Mouse (Mus musculus) embryonic facial prominence, embryonic 15.5 days (tissue): ENCODE measurements around the gene Ccin. TPM values are rescaled to one million over a fixed set of nuclear protein-coding genes. Genes with fewer than 3 reads are reported as not detected.

ENCODE experiments used
- ATAC-seq: fragments of 200-750 bp; cut with Nextera tagmentation; 2 replicates; pipeline ENCODE4 v1.8.0; 2017; ENCODE audit warnings: low read depth, moderate TSS enrichment; ENCODE audit not compliant: insufficient number of reproducible peaks, low FRiP score, low TSS enrichment
- H3K27ac ChIP-seq: fragments of 300-500 bp; sonication (generic); replicated peaks from 2 replicates; pipeline ENCODE4 v1.5.1; 2015; ENCODE audit warnings: mild to moderate bottlenecking, inconsistent platforms
- H3K27me3 ChIP-seq: fragments of 300-500 bp; sonication (generic); 2 replicates; pipeline ENCODE4 v1.6.1; 2015; ENCODE audit warnings: inconsistent platforms
- H3K36me3 ChIP-seq: fragments of 300-500 bp; sonication (generic); 2 replicates; pipeline ENCODE4 v1.6.1; 2015; ENCODE audit warnings: mild to moderate bottlenecking, inconsistent platforms
- H3K4me1 ChIP-seq: fragments of 300-500 bp; sonication (generic); 2 replicates; pipeline ENCODE4 v1.6.1; 2015; ENCODE audit warnings: inconsistent platforms
- H3K4me2 ChIP-seq: fragments of 300-500 bp; sonication (generic); replicated peaks from 2 replicates; pipeline ENCODE4 v1.6.1; 2015; ENCODE audit warnings: mild to moderate bottlenecking, inconsistent platforms
- H3K4me3 ChIP-seq: fragments of 300-500 bp; sonication (generic); replicated peaks from 2 replicates; pipeline ENCODE4 v1.5.1; 2015; ENCODE audit warnings: mild to moderate bottlenecking, inconsistent platforms
- H3K9ac ChIP-seq: fragments of 300-500 bp; sonication (generic); 2 replicates; pipeline ENCODE4 v1.6.1; 2015; ENCODE audit warnings: inconsistent platforms
- H3K9me3 ChIP-seq: fragments of 300-500 bp; sonication (generic); replicated peaks from 2 replicates; pipeline ENCODE4 v1.6.1; 2016; ENCODE audit warnings: inconsistent platforms
- whole genome bisulfite sequencing: fragments of 180-500 bp; shearing (Covaris S2); methylation state at CpG from one replicate; pipeline ENCODE4 v1.1.7; 2015; 5-methylcytosine and 5-hydroxymethylcytosine counted together
- polyA plus RNA-seq: library from polyadenylated mRNA; unstranded; fragments of >200 nt; fragmentation: Nextera tagmentation; extraction: Ambion mirVana; gene quantifications from 2 replicates; pipeline ENCODE4 v1.2.1, GENCODE M21; 2015

The Ccin gene
- polyA plus RNA-seq, 1 experiment from 2014 or later: not detected

- no peak for ATAC-seq
- WGBS: 78% methylated on average over 6 of the region's 6 CpGs
- Histone ChIP-seq H3K36me3 (no peaks in the 10 kb centered on the region), H3K4me2 (no peak overlapping the region), H3K9me3 (no peaks in the 10 kb centered on the region), H3K27ac (no peak overlapping the region), H3K4me1 (peaks cover 35% of the 10 kb centered on the region), H3K9ac (no peak overlapping the region), H3K4me3 (no peak overlapping the region), H3K27me3 (no peaks in the 10 kb centered on the region)
Measured at GRCm38 (mm10) chr4:43976223-43976740, 7.0 kb upstream of the Ccin start.

GRCm38 (mm10) chr4:43978521-43979443 lies 4.5 kb upstream of the Ccin start:
- Histone ChIP-seq H3K9me3 (no peaks in the 10 kb centered on the region), H3K4me1 (peaks cover 36% of the 10 kb centered on the region), H3K9ac (no peak overlapping the region), H3K4me2 (no peak overlapping the region), H3K27me3 (no peaks in the 10 kb centered on the region), H3K27ac (peak overlapping the region; percentile 80), H3K4me3 (no peak overlapping the region), H3K36me3 (no peaks in the 10 kb centered on the region)
- 20% methylated on average over 17 of the region's 17 CpGs for WGBS
- ATAC-seq: peak; percentile 56

- 0 out of 2 replicates have a peak overlapping the region, but pooled peaks have one; percentile 18 for H3K27ac ChIP-seq
- H3K9me3 ChIP-seq: no peaks in the 10 kb centered on the region
- H3K4me2 ChIP-seq: no peak overlapping the region
- no peak overlapping the region for H3K4me3 ChIP-seq
- H3K4me1 ChIP-seq: peaks cover 36% of the 10 kb centered on the region
- 39% methylated on average over 3 of the region's 3 CpGs for WGBS
- no peaks in the 10 kb centered on the region for H3K36me3 ChIP-seq
- no peak overlapping the region for H3K9ac ChIP-seq
- ATAC-seq: peak; percentile 27
- no peaks in the 10 kb centered on the region for H3K27me3 ChIP-seq
Measured at GRCm38 (mm10) chr4:43979746-43980145, 3.5 kb upstream of the Ccin start.

- H3K4me3 ChIP-seq: no peak overlapping the region
- H3K4me1 ChIP-seq: peaks cover 36% of the 10 kb centered on the region
- H3K27ac ChIP-seq: 0 out of 2 replicates have a peak overlapping the region, but pooled peaks have one; percentile 18
- no peak overlapping the region for H3K9ac ChIP-seq
- H3K4me2 ChIP-seq: no peak overlapping the region
- no peaks in the 10 kb centered on the region for H3K27me3 ChIP-seq
- H3K9me3 ChIP-seq: no peaks in the 10 kb centered on the region
- no peaks in the 10 kb centered on the region for H3K36me3 ChIP-seq
- WGBS: 86% methylated on average over 4 of the region's 4 CpGs
- no peak for ATAC-seq
Measured at GRCm38 (mm10) chr4:43980236-43980635, 3.0 kb upstream of the Ccin start.

- no peak overlapping the region for H3K9ac ChIP-seq
- H3K9me3 ChIP-seq: no peaks in the 10 kb centered on the region
- H3K36me3 ChIP-seq: no peaks in the 10 kb centered on the region
- no peak for ATAC-seq
- no peaks in the 10 kb centered on the region for H3K27me3 ChIP-seq
- H3K4me1 ChIP-seq: peaks cover 36% of the 10 kb centered on the region
- WGBS: 89% methylated on average over 6 of the region's 6 CpGs
- H3K4me3 ChIP-seq: no peak overlapping the region
- H3K27ac ChIP-seq: no peak overlapping the region
- H3K4me2 ChIP-seq: no peak overlapping the region
Measured at GRCm38 (mm10) chr4:43980846-43981245, 2.4 kb upstream of the Ccin start.

GRCm38 (mm10) chr4:43981251-43981650 lies 2.0 kb upstream of the Ccin start:
- WGBS: 87% methylated on average over 7 of the region's 7 CpGs
- H3K9me3 ChIP-seq: no peaks in the 10 kb centered on the region
- ATAC-seq: no peak

GRCm38 (mm10) chr4:43982053-43982732 lies 1.1 kb upstream of the Ccin start:
- 3% methylated on average over 24 of the region's 24 CpGs for WGBS
- ATAC-seq: peak; percentile 90
- H3K4me2 ChIP-seq: peak overlapping the region; percentile 65
- H3K9me3 ChIP-seq: no peaks in the 10 kb centered on the region
- H3K9ac ChIP-seq: no peak overlapping the region; the same call in 1 of the 2 replicates
- H3K4me1 ChIP-seq: peaks cover 36% of the 10 kb centered on the region
- no peaks in the 10 kb centered on the region for H3K36me3 ChIP-seq
- H3K4me3 ChIP-seq: peak overlapping the region; percentile 37
- no peaks in the 10 kb centered on the region for H3K27me3 ChIP-seq
- peak overlapping the region; percentile 22; the same call in 1 of the 2 replicates for H3K27ac ChIP-seq

More at GRCm38 (mm10) chr4:43981251-43981650, 2.0 kb upstream of the Ccin start:
- Histone ChIP-seq H3K27ac (no peak overlapping the region), H3K4me1 (peaks cover 36% of the 10 kb centered on the region), H3K9ac (no peak overlapping the region), H3K4me3 (no peak overlapping the region), H3K36me3 (no peaks in the 10 kb centered on the region), H3K27me3 (no peaks in the 10 kb centered on the region), H3K4me2 (no peak overlapping the region)

GRCm38 (mm10) chr4:43983756-43984155 lies 473 bp downstream of the Ccin start:
- no peaks in the 10 kb centered on the region for H3K27me3 ChIP-seq
- ATAC-seq: no peak

GRCm38 (mm10) chr4:43984326-43984725 lies 1.0 kb downstream of the Ccin start:
- H3K9ac ChIP-seq: no peak overlapping the region
- no peak overlapping the region for H3K27ac ChIP-seq
- no peak overlapping the region for H3K4me2 ChIP-seq
- H3K4me1 ChIP-seq: peaks cover 22% of the 10 kb centered on the region
- no peaks in the 10 kb centered on the region for H3K36me3 ChIP-seq
- H3K27me3 ChIP-seq: no peaks in the 10 kb centered on the region
- H3K4me3 ChIP-seq: no peak overlapping the region
- ATAC-seq: no peak
- 93% methylated on average over 19 of the region's 19 CpGs for WGBS
- H3K9me3 ChIP-seq: no peaks in the 10 kb centered on the region

More at GRCm38 (mm10) chr4:43983756-43984155, 473 bp downstream of the Ccin start:
- Histone ChIP-seq H3K4me2 (no peak overlapping the region), H3K4me1 (peaks cover 28% of the 10 kb centered on the region), H3K27ac (no peak overlapping the region), H3K9me3 (no peaks in the 10 kb centered on the region), H3K36me3 (no peaks in the 10 kb centered on the region), H3K4me3 (no peak overlapping the region), H3K9ac (no peak overlapping the region)
- WGBS: 89% methylated on average over 22 of the region's 22 CpGs

GRCm38 (mm10) chr4:43988976-43989375 lies 5.7 kb downstream of the Ccin start:
- H3K9ac ChIP-seq: no peak overlapping the region
- H3K4me3 ChIP-seq: no peak overlapping the region
- H3K27me3 ChIP-seq: no peaks in the 10 kb centered on the region
- H3K36me3 ChIP-seq: no peaks in the 10 kb centered on the region
- H3K27ac ChIP-seq: no peak overlapping the region
- H3K4me2 ChIP-seq: no peak overlapping the region
- WGBS: 87% methylated on average over 3 of the region's 3 CpGs
- no peaks in the 10 kb centered on the region for H3K9me3 ChIP-seq
- no peaks in the 10 kb centered on the region for H3K4me1 ChIP-seq
- ATAC-seq: no peak

GRCm38 (mm10) chr4:43993072-43993471 lies 9.8 kb downstream of the Ccin start:
- Histone ChIP-seq H3K4me3 (no peak overlapping the region), H3K9me3 (no peaks in the 10 kb centered on the region), H3K4me1 (no peaks in the 10 kb centered on the region), H3K9ac (no peak overlapping the region), H3K36me3 (no peaks in the 10 kb centered on the region), H3K27me3 (no peaks in the 10 kb centered on the region), H3K27ac (no peak overlapping the region), H3K4me2 (no peak overlapping the region)
- WGBS: 90% methylated on average over 11 of the region's 11 CpGs
- no peak for ATAC-seq
